Mouse (Mus musculus) bone marrow macrophage, adult 2 months (primary cell): ENCODE data around the gene Ccdc24.

Experiments used
- CTCF ChIP-seq: IDR thresholded peaks from 2 replicates; pipeline ENCODE4 v1.5.1; 2012; ENCODE audit warnings: low read depth, mild to moderate bottlenecking, low read length, moderate library complexity
- POLR2A ChIP-seq: IDR thresholded peaks from 2 replicates; pipeline ENCODE4 v1.6.1; 2012; ENCODE audit warnings: mild to moderate bottlenecking, low read depth, low read length, borderline replicate concordance

DNA sequence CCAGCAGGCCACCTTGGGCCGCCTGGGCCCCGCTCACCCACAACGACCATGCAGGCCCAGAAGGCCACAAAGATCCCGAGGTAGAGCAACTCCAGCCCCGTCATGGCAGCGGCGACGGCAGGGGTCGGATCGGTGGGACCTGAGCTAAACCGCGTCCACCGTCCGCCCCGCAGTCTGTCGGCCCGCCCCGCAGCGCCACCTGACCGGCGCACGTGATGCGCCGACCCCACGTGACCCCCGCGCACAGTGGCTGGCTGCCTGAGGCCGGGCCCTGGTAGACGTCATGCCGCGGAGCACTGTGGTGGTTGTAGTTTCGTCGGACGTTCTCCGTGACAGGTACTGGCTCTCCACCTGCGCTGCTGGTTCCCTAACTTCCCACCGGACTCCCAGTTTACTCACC, 14.8 kb upstream of the Ccdc24 start, which contains the start of gene Atp6v0b:
- no peak for TF ChIP-seq POLR2A
- no peak for TF ChIP-seq CTCF
